Mouse (Mus musculus) embryonic fibroblast, embryonic 13.5 days (primary cell): ENCODE results near the gene Ugt1a8. TPM values are rescaled to one million over a fixed set of nuclear protein-coding genes. Genes with fewer than 3 reads are reported as not detected.
"Not testable (repeated sequence)": the region's sequence is repeated elsewhere in the genome, so short reads cannot be mapped to it uniquely, and the experiment has no call there.

Experiments
- H3K27ac ChIP-seq: 2 replicates; pipeline ENCODE4 v1.5.1; 2012; ENCODE audit warnings: low read length, control low read depth, inconsistent platforms; ENCODE audit not compliant: insufficient read depth
- H3K4me1 ChIP-seq: 2 replicates; pipeline ENCODE4 v1.6.1; 2011; ENCODE audit warnings: low read length; ENCODE audit not compliant: control insufficient read depth, insufficient read depth
- H3K4me3 ChIP-seq: 2 replicates; pipeline ENCODE4 v1.5.1; 2011; ENCODE audit warnings: mild to moderate bottlenecking, control low read depth, low read length; ENCODE audit not compliant: insufficient read depth
- CTCF ChIP-seq: IDR thresholded peaks from 2 replicates; pipeline ENCODE4 v1.5.1; 2011; ENCODE audit warnings: mild to moderate bottlenecking, control low read depth, low read length, moderate library complexity, borderline replicate concordance; ENCODE audit not compliant: insufficient read depth
- POLR2A ChIP-seq: IDR thresholded peaks from 2 replicates; pipeline ENCODE4 v1.6.1; 2011; ENCODE audit warnings: low read depth, mild to moderate bottlenecking, control low read depth, low read length, moderate library complexity
- polyA plus RNA-seq: library from polyadenylated mRNA; stranded (reverse); fragments of >200 nt; gene quantifications from 2 replicates; pipeline ENCODE4 v1.2.4, GENCODE M21; 2011; ENCODE audit warnings: low read depth; ENCODE audit not compliant: missing spikeins, insufficient read length

The Ugt1a8 gene
- polyA plus RNA-seq, 1 experiment = not detected

GRCm38 (mm10) chr1:88092341-88092740 lies 4.7 kb downstream of the Ugt1a8 start:
- no peak for TF ChIP-seq POLR2A
- no peak for TF ChIP-seq CTCF
- Histone ChIP-seq H3K4me1 (no peaks in the 10 kb centered on the region), H3K4me3 (no peak overlapping the region), H3K27ac (no peak overlapping the region)

- not testable (repeated sequence) for H3K4me1 ChIP-seq, H3K4me3 ChIP-seq
- peak overlapping the region; percentile 87 for H3K27ac ChIP-seq
- peak; percentile 33; the same call in 1 of the 2 replicates for TF ChIP-seq CTCF
Observed at GRCm38 (mm10) chr1:88094270-88094676, 6.7 kb downstream of the Ugt1a8 start.

- peak within 1 kb of the TSS; percentile 87 for H3K27ac ChIP-seq
- TF ChIP-seq CTCF (no peak), POLR2A (peak; percentile 39; the same call in 1 of the 2 replicates)
- no peaks in the 10 kb centered on the region for H3K4me1 ChIP-seq
- H3K4me3 ChIP-seq = no peak within 1 kb of the TSS
Observed at GRCm38 (mm10) chr1:88094941-88095492, 7.4 kb downstream of the Ugt1a8 start, which contains the start of gene Ugt1a7c. Ugt1a7c (plus strand) TSS chr1:88095062.

GRCm38 (mm10) chr1:88098546-88098945 lies 10.9 kb downstream of the Ugt1a8 start:
- not testable (repeated sequence) for H3K4me3 ChIP-seq, H3K27ac ChIP-seq, H3K4me1 ChIP-seq

GRCm38 (mm10) chr1:88099691-88100090 lies 12.1 kb downstream of the Ugt1a8 start:
- H3K4me3 ChIP-seq, H3K27ac ChIP-seq, H3K4me1 ChIP-seq: not testable (repeated sequence)

- not testable (repeated sequence) for H3K4me1 ChIP-seq, H3K4me3 ChIP-seq
- peak within 1 kb of the TSS; percentile 40; the same call in 1 of the 2 replicates for H3K27ac ChIP-seq
Observed at GRCm38 (mm10) chr1:88103019-88103418, 15.4 kb downstream of the Ugt1a8 start, which contains the start of gene Ugt1a6b. Ugt1a6b (plus strand) TSS chr1:88103252.

GRCm38 (mm10) chr1:88103697-88104468 lies 16.3 kb downstream of the Ugt1a8 start:
- not testable (repeated sequence) for H3K4me3 ChIP-seq, H3K4me1 ChIP-seq
- H3K27ac ChIP-seq = peak overlapping the region; percentile 40; the same call in 1 of the 2 replicates

- Histone ChIP-seq H3K27ac (no peak overlapping the region), H3K4me1 (peaks cover 4% of the 10 kb centered on the region), H3K4me3 (no peak overlapping the region)
- TF ChIP-seq CTCF = no peak
- no peak for TF ChIP-seq POLR2A
Observed at GRCm38 (mm10) chr1:88104667-88105430, 17.2 kb downstream of the Ugt1a8 start.

- Histone ChIP-seq H3K4me3 (no peak overlapping the region), H3K4me1 (peaks cover 4% of the 10 kb centered on the region), H3K27ac (no peak overlapping the region)
- TF ChIP-seq CTCF (no peak), POLR2A (no peak)
Observed at GRCm38 (mm10) chr1:88105656-88106055, 18.0 kb downstream of the Ugt1a8 start.

GRCm38 (mm10) chr1:88109027-88109557 lies 21.5 kb downstream of the Ugt1a8 start:
- H3K27ac ChIP-seq, H3K4me3 ChIP-seq, H3K4me1 ChIP-seq: not testable (repeated sequence)

- not testable (repeated sequence) for H3K27ac ChIP-seq, H3K4me1 ChIP-seq
Observed at GRCm38 (mm10) chr1:88109604-88110003, 22.0 kb downstream of the Ugt1a8 start.

GRCm38 (mm10) chr1:88112769-88113168 lies 25.2 kb downstream of the Ugt1a8 start:
- not testable (repeated sequence) for H3K4me1 ChIP-seq, H3K27ac ChIP-seq, H3K4me3 ChIP-seq

More at GRCm38 (mm10) chr1:88109604-88110003, 22.0 kb downstream of the Ugt1a8 start:
- H3K4me3 ChIP-seq = not testable (repeated sequence)

- not testable (repeated sequence) for H3K4me3 ChIP-seq, H3K4me1 ChIP-seq, H3K27ac ChIP-seq
Observed at GRCm38 (mm10) chr1:88120550-88120949, 32.9 kb downstream of the Ugt1a8 start.

GRCm38 (mm10) chr1:88121521-88121920 lies 33.9 kb downstream of the Ugt1a8 start:
- not testable (repeated sequence) for H3K4me3 ChIP-seq, H3K27ac ChIP-seq, H3K4me1 ChIP-seq
